Mouse (Mus musculus): ENCODE measurements around the gene Mvk. TPM values are rescaled to one million over a fixed set of nuclear protein-coding genes. Genes with fewer than 3 reads are reported as not detected.

The Mvk gene
- total RNA-seq, 2 experiments from 2014 or later = 40.5 to 48.2 TPM

GRCm38 (mm10) chr5:114507964-114508363, 63.9 kb downstream of the Mvk start:
- DNase-seq (ENCODE audit: low spot score in 2 of 2) = no peak

GRCm38 (mm10) chr5:114509461-114509860, 65.4 kb downstream of the Mvk start:
- no peak for DNase-seq (ENCODE audit: low spot score in 2 of 2)

Small RNAs within 50 kb of the gene (microRNA-seq; reads per million reads assigned to microRNA genes)
- 0 to 0.57 reads per million in 2 experiments for gene Mir7027

Other genes with a start within 250 kb of the Mvk start
- under 1 TPM in 1 of 2 experiments, not detected in 1; 0.12 TPM for gene Foxn4, start 170.5 kb upstream of the Mvk start, total RNA-seq (2021)
- under 1 TPM; 0.74 to 0.98 TPM for gene Myo1h, start 155.1 kb upstream of the Mvk start, total RNA-seq (2021)
- gene Kctd10, start 63.8 kb upstream of the Mvk start, total RNA-seq (2021) = 10 to 100 TPM; 37.6 to 41.4 TPM
- gene Ube3b, start 63.7 kb upstream of the Mvk start, total RNA-seq (2021) = 10 to 100 TPM; 72.6 to 85.0 TPM
- 10 to 100 TPM; 19.6 to 21.9 TPM for gene Mmab, start 209 bp upstream of the Mvk start, total RNA-seq (2021)
- 1 to 10 TPM; 7.6 to 7.8 TPM for gene Fam222a, start 123.7 kb downstream of the Mvk start, total RNA-seq (2021)
- 1 to 10 TPM; 2.2 to 5.7 TPM for gene Trpv4, start 214.2 kb downstream of the Mvk start, total RNA-seq (2021)
- gene Gltp, start 246.7 kb downstream of the Mvk start, total RNA-seq (2021) = 10 to 100 TPM; 49.7 to 55.7 TPM

Measured in layer of hippocampus, postnatal 14 days (tissue).